ENCODE assay signal across 8 mouse cellular contexts in genomic region chr1:75315456-75316365, GRCm38 (mm10). TPM values are rescaled to one million over a fixed set of nuclear protein-coding genes. Genes with fewer than 3 reads are reported as not detected.
DNase-seq lines count a peak whose midpoint lies in the region; ATAC-seq and TF ChIP-seq lines count a peak whose summit lies in the region.

No protein-coding gene starts in this region.

- H3K9ac ChIP-seq in liver, adult 2 months (ENCODE audit: low read depth, low read length), result peak overlapping the region; percentile 83
- peak overlapping the region; percentile 86; the same call in 1 of the 2 replicates for H3K9ac ChIP-seq in hindbrain, embryonic 16.5 days (ENCODE audit: low read depth, low read length)
- peak overlapping the region; percentile 64 for H3K9ac ChIP-seq in midbrain, embryonic 15.5 days

- no peaks in the 10 kb centered on the region for H3K9me3 ChIP-seq in hindbrain, embryonic 16.5 days (ENCODE audit: control insufficient read depth, low read length)
- H3K9me3 ChIP-seq in midbrain, embryonic 15.5 days, result no peaks in the 10 kb centered on the region

- H3K27ac ChIP-seq in liver, adult 2 months (replicated peaks; ENCODE audit: insufficient read depth, low read depth, low read length), result no peak overlapping the region
- no peak overlapping the region for H3K27ac ChIP-seq in hindbrain, embryonic 16.5 days (ENCODE audit: low read depth, low read length)
- H3K27ac ChIP-seq in midbrain, embryonic 15.5 days, result no peak overlapping the region

- H3K27me3 ChIP-seq in liver, adult 2 months (ENCODE audit: control insufficient read depth, insufficient read depth, low read length), result no peaks in the 10 kb centered on the region
- H3K27me3 ChIP-seq in hindbrain, embryonic 16.5 days (replicated peaks; ENCODE audit: control insufficient read depth, insufficient read depth, low read length), result no peaks in the 10 kb centered on the region
- H3K27me3 ChIP-seq in midbrain, embryonic 15.5 days (replicated peaks), result no peaks in the 10 kb centered on the region

- H3K4me2 ChIP-seq in hindbrain, embryonic 16.5 days (ENCODE audit: low read length), result peak overlapping the region; percentile 79
- peak overlapping the region; percentile 66 for H3K4me2 ChIP-seq in midbrain, embryonic 15.5 days

- no peak for TF ChIP-seq POLR2A in liver, adult 2 months (IDR thresholded peaks at IDR 0.05; ENCODE audit: extremely low read depth, insufficient read depth, low read length)

- ATAC-seq in hindbrain, embryonic 16.5 days, result no peak
- ATAC-seq in midbrain, embryonic 15.5 days (replicated peaks), result no peak
- no peak for ATAC-seq in activated CD4-positive, CD25-positive, alpha-beta regulatory T cell, adult 4 months

- TF ChIP-seq CTCF in liver, adult 2 months (IDR thresholded peaks at IDR 0.05; ENCODE audit: low read depth, low read length), result no peak

- peaks cover 8% of the 10 kb centered on the region; the same call in 1 of the 2 replicates for H3K4me1 ChIP-seq in liver, adult 2 months (ENCODE audit: control insufficient read depth, insufficient read depth, low read length)
- H3K4me1 ChIP-seq in hindbrain, embryonic 16.5 days (ENCODE audit: control insufficient read depth, insufficient read depth, low read depth, low read length), result peaks cover 6% of the 10 kb centered on the region
- peaks cover 16% of the 10 kb centered on the region for H3K4me1 ChIP-seq in midbrain, embryonic 15.5 days

- peaks cover 15% of the 10 kb centered on the region; the same call in 1 of the 2 replicates for H3K36me3 ChIP-seq in liver, adult 2 months (ENCODE audit: control insufficient read depth, insufficient read depth, low read length)
- H3K36me3 ChIP-seq in hindbrain, embryonic 16.5 days (ENCODE audit: control insufficient read depth, insufficient read depth, low read length), result peaks cover 30% of the 10 kb centered on the region
- H3K36me3 ChIP-seq in midbrain, embryonic 15.5 days (replicated peaks), result peaks cover 23% of the 10 kb centered on the region; the same call in 1 of the 2 replicates

- H3K79me2 ChIP-seq in liver, adult 2 months (ENCODE audit: control insufficient read depth, insufficient read depth, low read length), result no peaks in the 10 kb centered on the region; the same call in 1 of the 2 replicates

- H3K4me3 ChIP-seq in liver, adult 2 months (ENCODE audit: insufficient read depth, low read depth, low read length), result peak overlapping the region; percentile 73
- peak overlapping the region; percentile 77 for H3K4me3 ChIP-seq in hindbrain, embryonic 16.5 days (ENCODE audit: low read length)
- peak overlapping the region; percentile 52 for H3K4me3 ChIP-seq in midbrain, embryonic 15.5 days

- DNase-seq in liver, adult 2 months (ENCODE audit: extremely low read depth, low read depth, low spot score), result no peak
- DNase-seq in liver (no peak), adipocyte (ENCODE audit: low spot score) (no peak)
- peak; percentile 20 to 36 for DNase-seq in cerebellum, postnatal 14 days
- DNase-seq in urinary bladder, adult 18-20 months (ENCODE audit: low spot score in 2 of 2), result no peak

- WGBS in liver, adult 2 months, result 84% methylated on average over 29 of the region's 29 CpGs
- 87% methylated on average over 29 of the region's 29 CpGs for WGBS in hindbrain, embryonic 16.5 days
- WGBS in midbrain, embryonic 15.5 days, result 88% methylated on average over 29 of the region's 29 CpGs

RNA-seq across cellular contexts. Expression of gene Dnpep, which starts 2.1 kb away (rescaled TPM):
- total RNA-seq in liver, adult 2 months (2014; rRNA removed), result 89.8 and 102 TPM in 2 replicates
- 106 and 111 TPM in 2 replicates for polyA plus RNA-seq in liver, adult 2 months (2012; rRNA removed)
- polyA plus RNA-seq in hindbrain, embryonic 16.5 days (2015; fragmentation: Nextera tagmentation; extraction: Ambion mirVana), result 149 and 150 TPM in 2 replicates
- polyA plus RNA-seq in midbrain, embryonic 15.5 days (2015; fragmentation: Nextera tagmentation; extraction: Ambion mirVana), result 152 and 162 TPM in 2 replicates
- 10 to 100 TPM; 57.0 to 64.9 TPM for polyA plus RNA-seq in activated CD4-positive, CD25-positive, alpha-beta regulatory T cell, adult 4 months (2017; shearing (Covaris generic))

RNA-seq across cellular contexts. Expression of gene Resp18, which starts 37.5 kb away (rescaled TPM):
- 0.28 and 1.5 TPM in 2 replicates for total RNA-seq in liver, adult 2 months (2014; rRNA removed)
- polyA plus RNA-seq in liver, adult 2 months (2012; rRNA removed), result not detected in 2 replicates
- 251 and 327 TPM in 2 replicates for polyA plus RNA-seq in hindbrain, embryonic 16.5 days (2015; fragmentation: Nextera tagmentation; extraction: Ambion mirVana)
- polyA plus RNA-seq in midbrain, embryonic 15.5 days (2015; fragmentation: Nextera tagmentation; extraction: Ambion mirVana), result 167 and 169 TPM in 2 replicates
- not detected for polyA plus RNA-seq in activated CD4-positive, CD25-positive, alpha-beta regulatory T cell, adult 4 months (2017; shearing (Covaris generic))

RNA-seq across cellular contexts. Expression of gene Des, which starts 44.4 kb away (rescaled TPM):
- total RNA-seq in liver, adult 2 months (2014; rRNA removed), result 3.1 and 4.0 TPM in 2 replicates
- 2.4 and 2.5 TPM in 2 replicates for polyA plus RNA-seq in liver, adult 2 months (2012; rRNA removed)
- 1.7 and 10.9 TPM in 2 replicates for polyA plus RNA-seq in hindbrain, embryonic 16.5 days (2015; fragmentation: Nextera tagmentation; extraction: Ambion mirVana)
- 1.5 and 2.0 TPM in 2 replicates for polyA plus RNA-seq in midbrain, embryonic 15.5 days (2015; fragmentation: Nextera tagmentation; extraction: Ambion mirVana)
- polyA plus RNA-seq in activated CD4-positive, CD25-positive, alpha-beta regulatory T cell, adult 4 months (2017; shearing (Covaris generic)), result not detected

RNA-seq across cellular contexts. Expression of gene Ptprn, which starts 51.4 kb away (rescaled TPM):
- total RNA-seq in liver, adult 2 months (2014; rRNA removed), result under 0.01 and 0.13 TPM in 2 replicates
- polyA plus RNA-seq in liver, adult 2 months (2012; rRNA removed), result not detected in 2 replicates
- 36.9 and 40.6 TPM in 2 replicates for polyA plus RNA-seq in hindbrain, embryonic 16.5 days (2015; fragmentation: Nextera tagmentation; extraction: Ambion mirVana)
- 24.2 and 26.6 TPM in 2 replicates for polyA plus RNA-seq in midbrain, embryonic 15.5 days (2015; fragmentation: Nextera tagmentation; extraction: Ambion mirVana)
- under 1 TPM; 0.37 to 0.47 TPM for polyA plus RNA-seq in activated CD4-positive, CD25-positive, alpha-beta regulatory T cell, adult 4 months (2017; shearing (Covaris generic))

RNA-seq across cellular contexts. Expression of gene Speg, which starts 59.4 kb away (rescaled TPM):
- total RNA-seq in liver, adult 2 months (2014; rRNA removed), result 0.55 and 1.5 TPM in 2 replicates
- 1.7 and 3.4 TPM in 2 replicates for polyA plus RNA-seq in liver, adult 2 months (2012; rRNA removed)
- 20.3 and 20.4 TPM in 2 replicates for polyA plus RNA-seq in hindbrain, embryonic 16.5 days (2015; fragmentation: Nextera tagmentation; extraction: Ambion mirVana)
- 20.8 and 21.3 TPM in 2 replicates for polyA plus RNA-seq in midbrain, embryonic 15.5 days (2015; fragmentation: Nextera tagmentation; extraction: Ambion mirVana)
- polyA plus RNA-seq in activated CD4-positive, CD25-positive, alpha-beta regulatory T cell, adult 4 months (2017; shearing (Covaris generic)), result not detected

Comparison
In these comparisons a context has a peak if more than half of its experiments do, and no peak if none do; other contexts are left out.
1. DNase-seq: peak in cerebellum, postnatal 14 days (2 of 2); none in liver, adult 2 months (single experiment), liver (single experiment), adipocyte (single experiment) and urinary bladder, adult 18-20 months (0 of 2).
2. RNA of gene Resp18, which starts 37.5 kb away (polyA plus RNA-seq): 251 to 327 TPM in hindbrain, embryonic 16.5 days and 167 to 169 TPM in midbrain, embryonic 15.5 days; not detected in activated CD4-positive, CD25-positive, alpha-beta regulatory T cell, adult 4 months and not detected in liver, adult 2 months; every median in the first group is over 100 times any median in the second.
3. Peak in every context shown above with its lines, with median percentiles within 50 percentile points of each other: H3K4me3 ChIP-seq and H3K9ac ChIP-seq.